Mouse (Mus musculus) testis, adult 2 months (tissue): ENCODE data around the gene Vegfa.

Experiments
- CTCF ChIP-seq: fragments of 200-500 bp; IDR thresholded peaks from 2 replicates; pipeline ENCODE4 v1.5.1; 2012; ENCODE audit warnings: low read depth, mild to moderate bottlenecking, inconsistent platforms, low read length, moderate library complexity; ENCODE audit not compliant: control insufficient read depth, insufficient read depth, insufficient replicate concordance
- POLR2A ChIP-seq: fragments of 200-500 bp; IDR thresholded peaks from 2 replicates; pipeline ENCODE4 v1.6.1; 2012; ENCODE audit warnings: low read depth, mild to moderate bottlenecking, inconsistent platforms, low read length, moderate library complexity; ENCODE audit not compliant: control insufficient read depth

DNA sequence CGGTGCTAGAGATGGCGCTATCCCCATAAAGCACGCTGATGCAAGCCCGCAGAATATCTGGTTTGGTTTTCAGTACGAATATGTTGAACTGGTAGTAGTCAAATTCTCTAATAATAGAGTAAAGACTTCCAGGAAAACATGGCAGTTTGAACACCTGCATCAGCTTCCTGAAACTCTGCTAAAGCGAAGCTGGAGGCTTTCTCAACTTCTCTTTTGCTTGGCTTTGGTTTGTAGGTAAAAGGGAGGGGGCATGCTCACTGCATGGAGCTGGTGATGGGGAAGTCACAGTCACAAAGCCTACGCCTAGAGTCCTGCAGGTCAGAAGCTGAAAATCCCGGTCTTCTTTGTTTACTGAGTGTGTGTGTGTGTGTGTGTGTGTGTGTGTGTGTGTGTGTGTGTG is 13.6 kb upstream of the Vegfa start:
- TF ChIP-seq POLR2A (no peak), CTCF (no peak)
